Mouse (Mus musculus) thymus, adult 2 months (tissue): ENCODE results near the gene Gm12845. TPM values are rescaled to one million over a fixed set of nuclear protein-coding genes. Genes with fewer than 3 reads are reported as not detected.
"Not testable (repeated sequence)": the region's sequence is repeated elsewhere in the genome, so short reads cannot be mapped to it uniquely, and the experiment has no call there.

Experiments
- DNase-seq: peaks from one replicate; pipeline ENCODE4 v3.0.0; 2021
- H3K27ac ChIP-seq: fragments of 200-500 bp; 2 replicates; pipeline ENCODE4 v1.5.1; 2012; ENCODE audit warnings: low read length, control low read depth; ENCODE audit not compliant: control insufficient read depth, insufficient read depth
- H3K27me3 ChIP-seq: fragments of 200-500 bp; 2 replicates; pipeline ENCODE4 v1.6.1; 2012; ENCODE audit warnings: mild to moderate bottlenecking, low read length, moderate library complexity, mixed read lengths; ENCODE audit not compliant: control insufficient read depth, insufficient read depth
- H3K36me3 ChIP-seq: fragments of 200-500 bp; 2 replicates; pipeline ENCODE4 v1.6.1; 2012; ENCODE audit warnings: mild to moderate bottlenecking, low read length, moderate library complexity; ENCODE audit not compliant: control insufficient read depth, insufficient read depth
- H3K4me1 ChIP-seq: fragments of 200-500 bp; replicated peaks from 2 replicates; pipeline ENCODE4 v1.6.1; 2012; ENCODE audit warnings: low read length; ENCODE audit not compliant: control insufficient read depth, insufficient read depth
- H3K4me3 ChIP-seq: fragments of 200-500 bp; 2 replicates; pipeline ENCODE4 v1.5.1; 2012; ENCODE audit warnings: mild to moderate bottlenecking, low read length, control low read depth, moderate library complexity; ENCODE audit not compliant: control insufficient read depth, insufficient read depth
- CTCF ChIP-seq: fragments of 200-500 bp; IDR thresholded peaks from 2 replicates; pipeline ENCODE4 v1.5.1; 2012; ENCODE audit warnings: mild to moderate bottlenecking, control low read depth, low read length, moderate library complexity, borderline replicate concordance; ENCODE audit not compliant: control insufficient read depth, poor library complexity, insufficient read depth; ENCODE audit errors: extremely low read depth
- POLR2A ChIP-seq: fragments of 200-500 bp; IDR thresholded peaks from 2 replicates; pipeline ENCODE4 v1.6.1; 2012; ENCODE audit warnings: mild to moderate bottlenecking, low read length, control low read depth, moderate library complexity; ENCODE audit not compliant: control insufficient read depth, poor library complexity, insufficient read depth; ENCODE audit errors: extremely low read depth
- WGBS: fragments of 180-500 bp; shearing (Covaris S2); methylation state at CpG from one replicate; pipeline ENCODE4 v1.1.7; 2018; 5-methylcytosine and 5-hydroxymethylcytosine counted together
- polyA plus RNA-seq: library from polyadenylated mRNA; depleted of rRNA; stranded (reverse); fragments of >200 nt; gene quantifications from 2 replicates; pipeline ENCODE4 v1.2.3, GENCODE M21; 2012

The Gm12845 gene
- polyA plus RNA-seq, 1 experiment, result not detected

DNA sequence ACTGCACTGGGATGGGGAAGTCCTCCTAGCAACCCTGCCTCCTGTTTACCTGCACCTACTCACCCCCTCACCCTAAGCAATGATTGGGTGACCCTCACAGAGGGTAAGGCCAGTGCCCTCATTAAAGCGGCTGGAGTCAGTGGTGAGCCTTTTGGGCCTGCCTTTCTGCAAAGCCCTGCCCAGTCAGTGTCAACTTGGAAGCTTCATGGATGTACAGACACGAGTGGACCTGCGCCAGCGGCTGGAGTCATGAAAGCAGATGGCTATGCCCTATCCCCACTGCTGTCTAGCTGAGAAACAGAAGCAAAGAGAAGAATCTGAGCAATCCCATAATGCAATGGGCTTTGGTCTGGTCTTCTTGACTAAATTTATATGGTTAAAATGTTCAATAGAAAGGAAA lies 37.9 kb upstream of the Gm12845 start:
- H3K4me3 ChIP-seq, result no peak overlapping the region
- 87% methylated on average over 4 of the region's 4 CpGs for WGBS
- no peaks in the 10 kb centered on the region for H3K27me3 ChIP-seq
- DNase-seq, result no peak
- peaks cover 4% of the 10 kb centered on the region for H3K4me1 ChIP-seq
- TF ChIP-seq POLR2A (no peak), CTCF (no peak)
- H3K36me3 ChIP-seq, result no peaks in the 10 kb centered on the region
- H3K27ac ChIP-seq, result no peak overlapping the region

DNA sequence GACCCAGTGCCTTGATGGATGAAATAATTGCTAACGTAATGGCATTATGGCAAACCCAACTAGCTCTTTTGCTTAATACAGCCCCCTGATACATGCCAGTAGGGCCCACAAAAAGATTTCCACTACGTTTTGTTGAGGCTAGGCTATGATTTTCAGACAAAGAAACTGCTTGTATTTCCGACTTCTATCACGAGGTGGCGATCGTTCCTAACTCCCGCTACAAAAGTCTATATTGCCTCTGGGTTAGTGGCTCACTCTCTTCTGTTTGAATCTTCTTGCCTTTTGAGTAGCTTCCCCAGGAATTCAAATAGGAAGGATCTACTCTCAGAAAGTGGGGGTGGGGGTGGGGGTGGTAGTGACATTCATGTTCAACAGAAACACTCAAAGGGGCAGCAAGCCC lies 18.9 kb upstream of the Gm12845 start:
- Histone ChIP-seq H3K27me3 (no peaks in the 10 kb centered on the region), H3K36me3 (no peaks in the 10 kb centered on the region), H3K4me3 (no peak overlapping the region), H3K27ac (no peak overlapping the region), H3K4me1 (no peaks in the 10 kb centered on the region)
- DNase-seq, result peak; percentile 41
- WGBS, result 6% methylated on average over 7 of the region's 7 CpGs
- TF ChIP-seq POLR2A (no peak), CTCF (no peak)

DNA sequence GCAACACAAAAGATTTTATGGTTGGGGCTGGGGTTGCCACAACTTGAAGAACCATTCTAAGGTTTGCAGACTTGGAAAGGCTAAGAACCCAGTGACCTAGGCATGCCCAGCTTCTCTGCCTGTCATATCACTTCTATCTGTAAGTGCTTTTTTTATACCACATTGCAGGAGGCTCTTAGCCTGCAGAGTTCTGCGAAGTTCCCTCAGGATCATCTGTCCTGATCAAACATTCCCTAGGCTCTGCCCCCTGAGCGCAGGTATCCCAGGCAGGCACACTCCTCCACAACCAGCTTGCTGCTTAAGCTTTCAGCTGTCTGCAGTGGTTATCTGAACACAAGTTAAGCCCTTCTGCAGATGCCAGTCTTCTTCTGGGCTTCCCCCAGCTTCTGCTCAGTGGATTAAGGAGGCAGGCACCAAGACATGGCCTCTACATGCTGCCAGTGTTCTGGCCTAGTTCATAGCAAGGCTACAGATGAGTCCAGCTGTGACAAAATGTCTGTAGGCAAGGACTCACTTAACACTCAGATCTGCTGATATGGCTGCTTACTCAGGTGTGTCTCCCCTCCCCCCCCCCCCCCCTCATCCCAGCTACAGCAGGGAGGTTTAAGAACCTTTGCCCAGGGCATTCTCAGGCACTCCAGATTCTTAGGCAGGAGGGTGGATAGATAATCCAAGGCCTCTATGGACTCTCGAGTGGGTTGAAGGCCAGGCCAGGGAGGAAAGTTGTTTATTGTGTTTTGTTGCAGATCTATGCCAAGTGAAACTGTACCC lies 15.2 kb upstream of the Gm12845 start:
- no peaks in the 10 kb centered on the region for H3K27me3 ChIP-seq
- H3K4me1 ChIP-seq, result no peaks in the 10 kb centered on the region
- TF ChIP-seq POLR2A (no peak), CTCF (no peak)
- no peak for DNase-seq
- H3K4me3 ChIP-seq, result no peak overlapping the region
- no peak overlapping the region for H3K27ac ChIP-seq
- WGBS, result 81% methylated on average over 3 of the region's 3 CpGs
- H3K36me3 ChIP-seq, result no peaks in the 10 kb centered on the region

DNA sequence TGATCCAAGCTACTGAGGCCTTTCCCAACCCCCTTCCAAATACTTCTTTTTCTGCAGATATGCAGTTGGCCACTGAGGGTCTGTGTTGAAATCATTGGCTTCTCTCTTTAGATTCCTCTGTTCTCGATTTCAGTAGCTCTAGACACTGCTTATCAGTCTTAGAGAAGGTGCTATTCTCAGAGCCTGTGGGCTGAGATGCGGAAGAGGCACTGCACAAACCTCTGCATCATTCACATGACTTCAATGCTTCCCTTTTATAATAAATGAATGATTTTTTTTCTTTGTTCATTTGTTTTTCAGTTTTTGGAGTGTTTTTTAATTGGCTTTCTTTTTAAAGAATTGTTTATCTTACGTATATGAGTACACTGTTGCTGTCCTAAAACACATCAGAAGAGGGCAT lies 11.9 kb upstream of the Gm12845 start:
- Histone ChIP-seq H3K27me3 (no peaks in the 10 kb centered on the region), H3K27ac (no peak overlapping the region), H3K4me1 (no peaks in the 10 kb centered on the region), H3K36me3 (no peaks in the 10 kb centered on the region), H3K4me3 (no peak overlapping the region)
- no peak for DNase-seq
- TF ChIP-seq CTCF (no peak), POLR2A (no peak)
- 78% methylated on average over 3 of the region's 3 CpGs for WGBS

DNA sequence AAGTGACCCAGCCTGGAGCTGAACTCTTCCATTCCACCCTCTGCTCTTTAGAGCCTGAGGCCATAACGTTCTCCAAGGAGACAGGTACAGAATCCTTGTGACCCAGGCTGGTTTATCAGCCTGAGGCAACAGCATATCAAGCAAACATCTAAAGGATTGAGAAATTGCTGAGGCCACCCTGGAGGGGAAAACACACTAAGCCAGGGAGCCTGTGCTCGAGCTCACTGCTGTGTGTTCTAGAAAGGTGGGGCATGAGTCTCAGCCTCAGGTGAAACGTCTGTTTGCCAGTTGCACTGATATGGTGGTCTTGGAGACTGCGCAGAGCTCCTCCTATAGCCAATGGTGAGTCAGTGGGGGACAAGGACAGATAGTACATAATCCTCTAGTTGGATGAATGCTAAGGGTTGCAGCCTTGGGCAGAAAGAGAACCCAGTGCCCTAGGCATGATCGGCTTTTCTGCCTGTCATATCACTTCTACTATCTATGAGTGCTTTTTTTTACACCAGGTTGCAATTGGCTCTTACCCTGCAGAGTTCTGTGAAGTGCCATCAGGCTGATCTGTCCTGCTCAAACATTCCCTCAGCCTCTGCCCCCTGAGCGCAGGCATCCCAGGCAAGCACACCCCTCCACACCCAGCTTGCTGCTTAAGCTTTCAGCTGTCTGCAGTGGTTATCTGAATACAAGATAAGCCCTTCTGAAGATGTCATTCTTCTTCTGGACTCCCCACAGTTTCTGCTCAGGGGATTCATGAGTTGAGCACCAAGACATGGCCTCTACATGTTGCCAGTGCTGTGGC lies 10.7 kb upstream of the Gm12845 start:
- WGBS, result 91% methylated on average over 6 of the region's 6 CpGs

DNA sequence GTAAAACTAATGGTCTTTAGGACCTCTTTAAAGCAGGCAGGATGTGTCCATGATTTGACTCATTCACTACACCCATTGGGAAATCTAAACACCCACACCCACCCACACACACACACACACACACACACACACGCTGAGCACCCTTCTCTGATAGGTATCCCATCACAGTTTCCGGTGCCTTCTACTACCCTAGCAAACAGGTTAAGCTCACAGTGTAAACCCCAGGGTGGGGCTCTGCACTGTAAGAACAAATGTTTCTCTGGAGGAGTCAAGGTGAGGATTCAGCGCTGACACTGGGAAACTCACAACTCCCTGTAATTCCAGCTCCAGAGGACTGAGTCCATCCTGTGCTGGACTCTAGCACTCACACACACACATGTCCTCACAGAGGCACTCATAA lies 7.7 kb downstream of the Gm12845 start:
- no peaks in the 10 kb centered on the region for H3K4me1 ChIP-seq
- H3K27ac ChIP-seq, result no peak overlapping the region
- no peaks in the 10 kb centered on the region for H3K27me3 ChIP-seq
- no peaks in the 10 kb centered on the region for H3K36me3 ChIP-seq
- no peak for DNase-seq
- H3K4me3 ChIP-seq, result no peak overlapping the region
- WGBS, result 85% methylated on average over 3 of the region's 3 CpGs
- TF ChIP-seq POLR2A, result no peak
- no peak for TF ChIP-seq CTCF

More for the DNA sequence above, 10.7 kb upstream of the Gm12845 start:
- no peak for DNase-seq
- no peak for TF ChIP-seq POLR2A
- no peak for TF ChIP-seq CTCF
- H3K4me3 ChIP-seq, result no peak overlapping the region
- no peaks in the 10 kb centered on the region for H3K4me1 ChIP-seq
- H3K27me3 ChIP-seq, result no peaks in the 10 kb centered on the region
- no peak overlapping the region for H3K27ac ChIP-seq
- H3K36me3 ChIP-seq, result no peaks in the 10 kb centered on the region

DNA sequence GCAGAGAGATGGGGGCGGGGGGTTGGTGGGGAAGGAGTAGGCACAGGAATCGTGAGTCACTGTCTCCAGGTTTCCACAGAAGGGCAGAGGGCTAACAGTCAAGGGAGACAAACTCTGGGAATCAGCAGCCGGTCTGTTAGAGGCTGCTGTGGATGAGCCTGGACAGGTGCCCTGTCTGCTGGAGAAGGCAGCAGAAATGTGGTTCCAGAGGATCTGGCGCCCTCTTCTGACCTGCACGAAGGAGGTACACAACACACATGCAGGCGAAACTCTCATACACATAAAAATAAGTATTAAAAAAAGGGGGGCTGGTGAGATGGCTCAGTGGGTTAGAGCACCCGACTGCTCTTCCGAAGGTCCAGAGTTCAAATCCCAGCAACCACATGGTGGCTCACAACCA lies 13.3 kb downstream of the Gm12845 start:
- Histone ChIP-seq H3K27me3 (no peaks in the 10 kb centered on the region), H3K4me1 (no peaks in the 10 kb centered on the region; the same call in 1 of the 2 replicates), H3K4me3 (no peak overlapping the region), H3K27ac (no peak overlapping the region), H3K36me3 (no peaks in the 10 kb centered on the region)
- DNase-seq, result peak; percentile 8
- 88% methylated on average over 8 of the region's 8 CpGs for WGBS
- TF ChIP-seq CTCF, result no peak
- TF ChIP-seq POLR2A, result no peak

DNA sequence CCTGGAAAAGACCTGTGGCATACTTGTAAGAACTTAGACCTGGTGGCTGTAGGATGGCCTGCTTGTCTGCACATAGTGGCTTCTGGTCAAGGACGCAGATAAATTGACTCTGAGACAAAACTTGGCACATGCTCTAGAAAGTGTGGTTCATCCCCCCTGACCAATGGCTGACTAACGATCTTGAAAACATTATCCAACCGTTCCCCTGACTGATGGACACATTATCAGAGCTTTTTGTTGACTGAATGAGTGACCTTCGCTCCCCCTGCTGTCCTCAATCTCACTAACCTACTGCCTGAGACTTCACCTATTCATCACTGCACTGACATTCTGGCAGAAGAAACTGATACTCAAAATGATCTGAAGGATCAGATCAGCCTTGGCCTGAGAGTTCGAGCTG lies 28.3 kb downstream of the Gm12845 start:
- not testable (repeated sequence) for H3K27me3 ChIP-seq, DNase-seq, H3K27ac ChIP-seq, H3K4me3 ChIP-seq, H3K4me1 ChIP-seq, H3K36me3 ChIP-seq
- WGBS, result 85% methylated on average over 5 of the region's 5 CpGs
